Mouse (Mus musculus) intestine, postnatal 0 days (tissue): ENCODE measurements at regions not wholly inside any gene's neighbourhood (a gene's known extent, or its start where the extent isn't known, plus 50 kb on each side); places are given as distances from the start of the nearest gene placed in this dataset.

ENCODE experiments used
- ATAC-seq: fragments of 200-750 bp; cut with Nextera tagmentation; 2 replicates; pipeline ENCODE4 v1.8.0; 2017; ENCODE audit warnings: mild to moderate bottlenecking, moderate TSS enrichment, moderate library complexity
- H3K27ac ChIP-seq: fragments of 300-500 bp; sonication (generic); 2 replicates; pipeline ENCODE4 v1.5.1; 2014; ENCODE audit warnings: mild to moderate bottlenecking, low read depth, low read length, moderate library complexity
- H3K27me3 ChIP-seq: fragments of 300-500 bp; sonication (generic); replicated peaks from 2 replicates; pipeline ENCODE4 v1.6.1; 2014; ENCODE audit warnings: low read length, mixed read lengths; ENCODE audit not compliant: control insufficient read depth, insufficient read depth
- H3K36me3 ChIP-seq: fragments of 300-500 bp; sonication (generic); 2 replicates; pipeline ENCODE4 v1.6.1; 2014; ENCODE audit warnings: mild to moderate bottlenecking, moderate library complexity; ENCODE audit not compliant: control insufficient read depth, insufficient read depth
- H3K4me1 ChIP-seq: fragments of 300-500 bp; sonication (generic); replicated peaks from 2 replicates; pipeline ENCODE4 v1.6.1; 2014; ENCODE audit warnings: antibody characterized with exemption, low read length, mixed read lengths; ENCODE audit not compliant: control insufficient read depth, insufficient read depth
- H3K4me2 ChIP-seq: fragments of 300-500 bp; sonication (generic); replicated peaks from 2 replicates; pipeline ENCODE4 v1.6.1; 2014; ENCODE audit warnings: low read depth, mild to moderate bottlenecking, moderate library complexity
- H3K4me3 ChIP-seq: fragments of 300-500 bp; sonication (generic); 2 replicates; pipeline ENCODE4 v1.5.1; 2014; ENCODE audit warnings: low read depth, low read length
- H3K9ac ChIP-seq: fragments of 300-500 bp; sonication (generic); 2 replicates; pipeline ENCODE4 v1.6.1; 2014; ENCODE audit warnings: mild to moderate bottlenecking, low read depth, low read length
- H3K9me3 ChIP-seq: fragments of 300-500 bp; sonication (generic); 2 replicates; pipeline ENCODE4 v1.6.1; 2016; ENCODE audit warnings: mixed run types; ENCODE audit not compliant: control insufficient read depth
- CTCF ChIP-seq: sonication (generic); IDR thresholded peaks from 2 replicates; pipeline ENCODE4 v1.5.1; 2016; ENCODE audit warnings: low read depth, mild to moderate bottlenecking, control low read depth, antibody characterized with exemption, moderate library complexity
- WGBS: fragments of 180-500 bp; shearing (Covaris S2); extraction: QIAGEN DNeasy Blood & Tissue Kit; methylation state at CpG from one replicate; pipeline ENCODE4 v1.1.7; 2014; 5-methylcytosine and 5-hydroxymethylcytosine counted together

DNA sequence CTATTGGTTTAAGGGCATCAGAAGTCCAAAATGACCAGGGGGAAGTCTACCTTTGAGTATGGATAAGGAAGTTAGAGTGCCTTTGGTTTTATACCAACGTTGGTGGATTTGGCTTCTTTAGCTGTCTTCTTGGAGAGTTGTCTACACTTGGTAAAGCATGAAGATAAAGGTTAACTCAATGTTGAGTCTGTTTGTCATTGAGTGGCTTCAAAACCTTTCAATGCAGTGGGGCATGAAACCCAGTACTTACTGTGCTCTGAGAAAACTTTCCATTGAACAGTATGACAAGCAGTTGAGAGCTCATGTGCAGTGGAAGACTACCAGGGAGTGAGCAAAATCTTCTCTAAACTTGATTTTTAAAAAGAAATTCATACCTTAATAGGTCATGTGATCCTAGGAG is 445.7 kb downstream of the Irx1 start:
- no peak for ATAC-seq
- H3K27ac ChIP-seq, result no peak overlapping the region
- H3K9me3 ChIP-seq, result no peaks in the 10 kb centered on the region
- no peaks in the 10 kb centered on the region for H3K4me1 ChIP-seq
- H3K36me3 ChIP-seq, result no peaks in the 10 kb centered on the region
- H3K4me3 ChIP-seq, result no peak overlapping the region
- no peak overlapping the region for H3K4me2 ChIP-seq
- no peak for TF ChIP-seq CTCF
- no peak overlapping the region for H3K9ac ChIP-seq
- 74% methylated on average over 1 of the region's 1 CpGs for WGBS
- H3K27me3 ChIP-seq, result no peaks in the 10 kb centered on the region

DNA sequence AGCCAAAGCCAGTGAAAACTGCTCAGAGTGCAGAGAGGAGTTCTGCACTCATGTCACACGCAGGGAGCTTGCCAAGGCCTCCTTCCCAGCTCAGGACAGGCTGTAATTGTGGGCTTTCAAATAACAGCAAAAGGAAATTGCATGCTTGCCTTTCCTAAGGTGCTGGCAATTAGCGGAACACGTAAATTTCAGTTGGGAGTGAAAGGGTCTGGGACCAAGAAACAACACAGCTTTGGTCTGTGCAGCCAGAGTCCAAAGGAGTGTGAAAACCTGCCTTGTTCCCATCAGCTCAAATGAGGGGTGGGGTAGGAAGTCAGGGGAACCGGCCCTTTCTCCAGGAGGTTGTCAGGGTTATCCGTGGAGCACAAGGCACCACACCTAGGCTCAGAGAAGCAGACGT is 450.3 kb downstream of the Irx1 start:
- TF ChIP-seq CTCF, result no peak
- Histone ChIP-seq H3K27me3 (no peaks in the 10 kb centered on the region), H3K4me3 (no peak overlapping the region), H3K4me2 (no peak overlapping the region), H3K4me1 (no peaks in the 10 kb centered on the region), H3K36me3 (no peaks in the 10 kb centered on the region), H3K9ac (no peak overlapping the region), H3K27ac (no peak overlapping the region), H3K9me3 (no peaks in the 10 kb centered on the region)
- 68% methylated on average over 6 of the region's 6 CpGs for WGBS
- no peak for ATAC-seq

DNA sequence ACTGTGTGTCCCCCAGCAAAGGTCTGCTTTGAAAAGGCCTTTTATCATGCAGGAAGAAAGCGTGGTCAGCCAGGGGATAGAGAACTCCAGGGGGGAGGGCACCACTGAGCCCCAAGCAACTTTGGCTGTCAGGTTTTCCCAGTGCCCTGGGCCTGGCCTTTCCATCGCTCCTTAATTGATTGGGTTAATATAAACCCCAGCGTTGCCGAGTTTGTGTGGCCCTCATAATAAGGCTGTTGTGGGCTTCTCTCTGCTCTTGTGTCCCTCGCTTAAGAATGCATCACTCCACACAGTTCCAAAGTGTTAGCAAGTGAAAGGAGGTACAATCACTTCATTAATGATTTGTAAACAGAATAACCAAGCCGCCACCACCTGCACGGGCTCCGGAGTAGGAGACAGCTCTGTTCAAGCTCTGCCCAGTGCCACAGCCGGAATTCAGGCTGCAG is 455.5 kb downstream of the Irx1 start:
- H3K27ac ChIP-seq, result no peak overlapping the region

DNA sequence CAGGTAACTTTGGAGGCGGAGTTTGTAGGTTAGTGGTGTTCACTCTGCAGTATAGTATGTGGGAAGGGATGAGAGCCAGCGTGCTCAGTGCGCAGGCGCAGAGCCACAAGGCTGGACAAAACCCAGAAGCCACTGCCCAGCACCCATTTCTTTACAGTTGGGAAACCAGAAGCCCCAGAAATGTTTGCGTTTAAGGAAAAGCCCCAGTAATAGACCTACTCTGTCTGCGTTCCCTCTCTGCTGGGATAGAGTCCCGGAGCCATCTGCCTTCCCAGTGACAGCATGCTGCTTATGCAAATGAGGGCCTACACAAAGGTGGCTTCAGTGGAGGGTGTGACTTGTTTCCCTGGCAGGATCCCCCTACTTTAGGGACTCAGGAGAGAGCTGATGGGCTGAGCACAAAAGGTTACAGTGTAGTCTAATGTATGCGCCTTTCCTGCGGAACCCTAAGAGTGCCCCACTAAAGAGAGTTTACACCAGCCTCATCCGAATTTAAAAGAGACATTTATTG is 456.0 kb downstream of the Irx1 start:
- H3K4me3 ChIP-seq, result no peak overlapping the region
- no peak overlapping the region for H3K27ac ChIP-seq
- WGBS, result 20% methylated on average over 10 of the region's 10 CpGs

More for the DNA sequence above, 455.5 kb downstream of the Irx1 start:
- TF ChIP-seq CTCF, result no peak
- Histone ChIP-seq H3K27me3 (no peaks in the 10 kb centered on the region), H3K9ac (no peak overlapping the region), H3K4me3 (no peak overlapping the region), H3K36me3 (no peaks in the 10 kb centered on the region), H3K9me3 (no peaks in the 10 kb centered on the region), H3K4me2 (no peak overlapping the region), H3K4me1 (no peaks in the 10 kb centered on the region)
- no peak for ATAC-seq
- 15% methylated on average over 9 of the region's 9 CpGs for WGBS

DNA sequence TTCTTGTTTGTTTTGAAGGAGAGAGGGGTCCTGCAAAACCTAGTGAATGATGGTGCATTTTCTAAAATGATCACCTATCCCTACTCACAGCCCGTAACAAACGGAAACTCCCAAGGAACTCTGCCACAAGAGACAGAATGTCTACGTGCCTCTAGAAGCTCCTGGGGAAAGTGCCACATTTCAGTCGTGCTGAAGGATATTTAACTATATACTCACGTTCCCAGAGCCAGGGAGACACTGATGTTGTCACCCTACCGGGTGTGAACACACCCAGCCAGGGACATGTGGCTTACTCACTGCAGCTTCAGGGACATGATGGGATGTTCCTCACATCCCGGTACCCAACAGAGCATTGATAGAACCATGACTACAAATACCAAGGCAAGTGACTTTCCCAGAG is 456.7 kb downstream of the Irx1 start:
- TF ChIP-seq CTCF, result no peak
- Histone ChIP-seq H3K9me3 (no peaks in the 10 kb centered on the region), H3K4me3 (no peak overlapping the region), H3K9ac (no peak overlapping the region), H3K27ac (no peak overlapping the region), H3K27me3 (no peaks in the 10 kb centered on the region), H3K36me3 (no peaks in the 10 kb centered on the region), H3K4me1 (no peaks in the 10 kb centered on the region), H3K4me2 (no peak overlapping the region)
- no peak for ATAC-seq
- WGBS, result 35% methylated on average over 7 of the region's 7 CpGs

More for the DNA sequence above, 456.0 kb downstream of the Irx1 start:
- no peaks in the 10 kb centered on the region for H3K4me1 ChIP-seq
- no peak for ATAC-seq
- H3K9ac ChIP-seq, result no peak overlapping the region
- H3K9me3 ChIP-seq, result no peaks in the 10 kb centered on the region
- no peak overlapping the region for H3K4me2 ChIP-seq
- TF ChIP-seq CTCF, result no peak
- no peaks in the 10 kb centered on the region for H3K27me3 ChIP-seq
- no peaks in the 10 kb centered on the region for H3K36me3 ChIP-seq

DNA sequence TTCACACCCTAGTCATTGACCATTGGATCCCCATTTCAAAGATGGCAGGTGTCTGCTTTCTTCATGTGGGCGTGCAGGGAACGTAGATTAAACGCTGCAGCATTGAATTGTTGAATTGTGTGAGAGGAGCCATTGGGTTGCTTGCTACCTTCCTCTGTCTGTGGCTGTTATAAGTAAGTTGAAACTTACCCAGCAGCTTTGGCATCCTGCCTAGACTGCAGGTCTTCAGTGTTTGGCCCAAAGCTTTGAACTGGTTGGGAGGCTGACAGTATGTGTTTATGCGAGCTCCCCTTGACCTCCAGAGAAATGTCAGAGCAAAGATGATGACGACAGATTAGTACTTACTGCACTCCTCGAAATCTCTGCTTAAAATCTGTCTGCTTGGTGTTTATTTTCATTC is 473.8 kb downstream of the Irx1 start:
- no peaks in the 10 kb centered on the region for H3K36me3 ChIP-seq
- no peak overlapping the region for H3K4me3 ChIP-seq
- ATAC-seq, result no peak
- no peak overlapping the region for H3K27ac ChIP-seq
- TF ChIP-seq CTCF, result no peak
- H3K9me3 ChIP-seq, result no peaks in the 10 kb centered on the region
- no peak overlapping the region for H3K9ac ChIP-seq
- H3K4me1 ChIP-seq, result no peaks in the 10 kb centered on the region
- no peak overlapping the region for H3K4me2 ChIP-seq
- 57% methylated on average over 6 of the region's 6 CpGs for WGBS
- no peaks in the 10 kb centered on the region for H3K27me3 ChIP-seq

DNA sequence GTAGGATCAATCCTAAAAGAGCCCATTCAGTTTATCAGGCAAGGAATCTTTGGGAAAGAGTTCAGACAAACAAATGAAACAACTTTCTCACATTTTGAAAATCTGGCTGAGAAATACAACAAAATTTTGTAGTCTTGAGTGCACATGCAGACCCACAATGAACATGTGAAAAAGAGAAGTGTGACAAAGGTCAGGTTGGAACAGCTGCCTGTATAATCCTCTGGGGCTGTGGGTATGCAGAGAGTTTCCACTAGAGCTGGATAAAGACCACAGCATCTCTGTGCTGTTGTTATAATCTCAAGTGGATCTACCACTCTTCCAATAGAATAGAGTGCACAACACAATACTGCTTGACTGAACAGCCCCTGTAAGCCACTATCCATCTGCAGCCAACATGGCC is 482.3 kb downstream of the Irx1 start:
- Histone ChIP-seq H3K9ac (no peak overlapping the region), H3K27me3 (no peaks in the 10 kb centered on the region), H3K36me3 (no peaks in the 10 kb centered on the region), H3K4me1 (no peaks in the 10 kb centered on the region), H3K4me2 (no peak overlapping the region), H3K27ac (no peak overlapping the region), H3K9me3 (no peaks in the 10 kb centered on the region), H3K4me3 (no peak overlapping the region)
- no peak for ATAC-seq
- no peak for TF ChIP-seq CTCF
